Mouse (Mus musculus) heart, embryonic 13.5 days (tissue): Measurements from ENCODE around the gene Rtl1. TPM values are rescaled to one million over a fixed set of nuclear protein-coding genes. Genes with fewer than 3 reads are reported as not detected.
A peak's percentile ranks its signal among the peaks of the same experiment; 100 is the strongest.

Experiments
- ATAC-seq: fragments of 200-750 bp; cut with Nextera tagmentation; 2 replicates; pipeline ENCODE4 v1.8.0; 2017; ENCODE audit warnings: moderate TSS enrichment; ENCODE audit not compliant: insufficient number of reproducible peaks, low FRiP score, low TSS enrichment; ENCODE audit errors: extremely low read depth
- H3K27ac ChIP-seq: fragments of 300-500 bp; sonication (generic); replicated peaks from 2 replicates; pipeline ENCODE4 v1.5.1; 2015; ENCODE audit warnings: moderate library complexity, mild to moderate bottlenecking, inconsistent platforms
- H3K27me3 ChIP-seq: fragments of 300-500 bp; sonication (generic); replicated peaks from 2 replicates; pipeline ENCODE4 v1.6.1; 2015; ENCODE audit warnings: mild to moderate bottlenecking, inconsistent platforms
- H3K36me3 ChIP-seq: fragments of 300-500 bp; sonication (generic); 2 replicates; pipeline ENCODE4 v1.6.1; 2015; ENCODE audit warnings: mild to moderate bottlenecking, inconsistent platforms
- H3K4me1 ChIP-seq: fragments of 300-500 bp; sonication (generic); 2 replicates; pipeline ENCODE4 v1.6.1; 2015; ENCODE audit warnings: inconsistent platforms
- H3K4me2 ChIP-seq: fragments of 300-500 bp; sonication (generic); 2 replicates; pipeline ENCODE4 v1.6.1; 2015; ENCODE audit warnings: inconsistent platforms, mild to moderate bottlenecking, moderate library complexity
- H3K4me3 ChIP-seq: fragments of 300-500 bp; sonication (generic); 2 replicates; pipeline ENCODE4 v1.5.1; 2015; ENCODE audit warnings: moderate library complexity, mild to moderate bottlenecking, inconsistent platforms
- H3K9ac ChIP-seq: fragments of 300-500 bp; sonication (generic); 2 replicates; pipeline ENCODE4 v1.6.1; 2015; ENCODE audit warnings: inconsistent platforms, mild to moderate bottlenecking, moderate library complexity
- H3K9me3 ChIP-seq: fragments of 300-500 bp; sonication (generic); 2 replicates; pipeline ENCODE4 v1.6.1; 2016; ENCODE audit warnings: inconsistent platforms
- WGBS: fragments of 180-500 bp; shearing (Covaris S2); methylation state at CpG from one replicate; pipeline ENCODE4 v1.1.7; 2015; ENCODE audit warnings: mixed read lengths; 5-methylcytosine and 5-hydroxymethylcytosine counted together
- polyA plus RNA-seq: library from polyadenylated mRNA; unstranded; fragments of >200 nt; fragmentation: Nextera tagmentation; extraction: Ambion mirVana; gene quantifications from 2 replicates; pipeline ENCODE4 v1.2.1, GENCODE M21; 2015

Gene Rtl1
- polyA plus RNA-seq, 1 experiment from 2014 or later: 0.52 TPM

DNA sequence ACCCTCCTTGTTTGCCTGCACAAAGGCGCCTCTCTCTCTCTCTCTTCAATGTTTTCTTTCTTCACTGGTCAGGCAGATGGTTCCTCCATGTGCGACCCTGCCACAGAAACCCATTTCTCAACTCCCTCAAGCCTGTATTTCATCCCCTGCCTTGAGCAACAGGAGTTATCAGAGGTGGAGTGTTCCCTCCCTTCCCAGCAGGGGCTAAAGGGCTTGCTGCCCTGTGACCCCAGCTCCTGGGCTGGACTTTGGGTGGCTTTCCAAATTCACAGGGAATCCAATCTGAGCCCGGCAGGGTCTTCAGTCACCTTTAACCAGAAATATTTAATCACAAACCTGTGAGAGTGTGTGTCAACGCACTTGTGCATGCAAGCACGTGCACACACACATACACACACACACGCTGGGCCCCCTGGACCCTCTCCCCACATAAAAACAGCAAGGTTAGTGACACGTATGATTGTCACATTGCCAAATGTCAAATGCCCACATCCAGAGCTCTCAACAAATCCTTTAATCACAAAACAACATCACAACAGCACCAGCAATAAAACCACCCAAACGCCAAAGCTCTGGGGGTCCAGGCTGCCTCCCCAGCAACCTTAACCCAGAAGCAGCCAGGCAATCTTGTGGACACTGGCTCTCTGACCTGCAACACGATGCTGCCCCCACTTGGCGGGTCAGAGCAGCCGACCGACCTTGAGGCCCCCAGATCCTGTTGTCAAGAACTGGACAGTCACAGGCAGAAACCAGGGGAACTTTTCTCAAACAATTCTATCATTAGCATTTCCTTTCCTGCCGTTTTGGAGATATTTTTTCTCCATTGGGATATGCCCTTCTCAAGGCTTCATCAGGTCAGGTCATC lies 8.7 kb upstream of the Rtl1 start:
- Histone ChIP-seq H3K36me3 (peaks cover 82% of the 10 kb centered on the region), H3K27me3 (peaks cover 19% of the 10 kb centered on the region), H3K4me3 (no peak overlapping the region), H3K9ac (no peak overlapping the region), H3K27ac (no peak overlapping the region), H3K4me2 (no peak overlapping the region), H3K4me1 (peaks cover 3% of the 10 kb centered on the region; the same call in 1 of the 2 replicates), H3K9me3 (peaks cover 7% of the 10 kb centered on the region; the same call in 1 of the 2 replicates)
- 49% methylated on average over 13 of the region's 13 CpGs for WGBS
- no peak for ATAC-seq

DNA sequence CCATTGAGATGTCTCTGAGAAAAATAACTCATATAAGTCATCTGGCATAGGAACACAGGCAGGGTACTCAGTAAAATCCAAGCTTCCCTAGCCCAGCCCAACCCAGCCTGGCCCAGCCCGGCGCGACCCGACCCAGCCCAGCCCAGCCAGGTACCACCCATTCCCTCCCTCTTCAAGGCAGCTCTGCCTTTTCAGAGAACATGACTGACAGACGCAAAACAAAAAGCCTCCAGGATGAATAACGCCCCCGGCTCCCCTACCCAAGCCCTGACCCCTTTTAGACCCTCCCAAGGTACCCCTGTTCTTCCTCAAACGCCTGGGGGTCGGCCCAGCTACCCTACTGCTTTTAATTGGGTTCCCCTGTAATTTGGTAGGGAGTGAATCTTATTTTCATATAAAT lies 7.8 kb upstream of the Rtl1 start:
- H3K4me2 ChIP-seq: no peak overlapping the region
- no peak overlapping the region for H3K27ac ChIP-seq
- peaks cover 7% of the 10 kb centered on the region; the same call in 1 of the 2 replicates for H3K9me3 ChIP-seq
- no peak for ATAC-seq
- H3K36me3 ChIP-seq: peaks cover 91% of the 10 kb centered on the region
- H3K4me3 ChIP-seq: no peak overlapping the region
- H3K4me1 ChIP-seq: peaks cover 3% of the 10 kb centered on the region; the same call in 1 of the 2 replicates
- H3K27me3 ChIP-seq: peaks cover 12% of the 10 kb centered on the region
- no peak overlapping the region for H3K9ac ChIP-seq
- 49% methylated on average over 9 of the region's 9 CpGs for WGBS

DNA sequence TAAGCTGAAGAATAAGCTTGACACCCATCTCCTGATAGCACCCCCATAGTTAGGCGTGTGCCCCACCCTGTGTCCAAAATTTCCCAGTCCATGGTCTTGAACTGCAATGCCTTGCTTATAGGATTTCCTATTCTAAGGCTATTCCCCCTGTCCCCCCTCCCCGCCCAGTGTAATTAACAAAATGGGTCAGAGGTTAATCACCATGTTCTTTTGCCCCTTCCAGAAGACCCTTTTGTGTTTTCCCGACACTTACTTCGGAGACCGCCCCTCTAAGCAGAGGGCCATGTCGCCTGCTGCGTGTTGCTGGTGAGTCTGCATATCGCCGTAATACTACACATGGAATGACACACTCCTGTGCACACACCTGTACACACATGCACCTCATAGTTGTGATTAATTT lies 7.1 kb upstream of the Rtl1 start:
- Histone ChIP-seq H3K27ac (no peak overlapping the region), H3K9me3 (peaks cover 6% of the 10 kb centered on the region; the same call in 1 of the 2 replicates), H3K4me1 (peaks cover 3% of the 10 kb centered on the region; the same call in 1 of the 2 replicates), H3K9ac (no peak overlapping the region), H3K36me3 (peaks cover 94% of the 10 kb centered on the region), H3K4me2 (no peak overlapping the region), H3K4me3 (no peak overlapping the region), H3K27me3 (peaks cover 6% of the 10 kb centered on the region)
- WGBS: 84% methylated on average over 9 of the region's 9 CpGs
- no peak for ATAC-seq

DNA sequence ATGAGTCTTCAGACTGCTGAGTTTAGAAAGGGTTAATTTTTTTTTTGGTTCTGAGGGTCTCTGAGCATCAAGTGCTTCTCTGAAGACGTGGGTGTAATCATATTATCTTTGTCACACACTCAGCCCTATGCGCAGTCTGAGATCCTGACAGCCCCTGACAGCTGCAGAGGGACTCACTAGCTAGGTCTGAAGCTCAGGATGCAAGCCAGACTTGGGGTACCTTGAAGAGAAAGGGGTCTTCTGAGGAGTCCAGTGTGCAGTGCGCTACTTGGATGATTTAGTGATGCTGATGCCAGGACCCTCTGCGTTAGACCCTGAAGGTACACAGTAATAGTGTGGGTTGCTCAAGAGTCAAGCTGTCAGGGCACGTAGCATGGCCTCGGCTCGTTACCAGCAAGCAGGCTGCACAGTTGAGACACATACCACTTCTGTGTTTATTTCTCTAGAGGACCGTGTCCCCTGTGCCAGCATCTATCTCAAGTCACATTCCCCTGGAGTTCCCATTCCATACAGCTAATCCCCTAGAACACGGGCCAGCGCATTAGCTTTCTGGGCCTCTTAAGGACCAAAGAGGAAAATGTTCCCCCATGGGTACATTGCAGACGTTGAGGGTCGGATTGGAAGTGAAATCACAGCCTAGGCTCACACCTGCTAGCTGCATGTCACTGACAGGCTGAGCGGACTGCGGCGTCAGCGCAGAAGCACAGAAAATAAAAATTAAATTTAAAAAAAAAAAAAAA lies 5.0 kb upstream of the Rtl1 start:
- no peak for ATAC-seq
- H3K36me3 ChIP-seq: peaks cover 90% of the 10 kb centered on the region

DNA sequence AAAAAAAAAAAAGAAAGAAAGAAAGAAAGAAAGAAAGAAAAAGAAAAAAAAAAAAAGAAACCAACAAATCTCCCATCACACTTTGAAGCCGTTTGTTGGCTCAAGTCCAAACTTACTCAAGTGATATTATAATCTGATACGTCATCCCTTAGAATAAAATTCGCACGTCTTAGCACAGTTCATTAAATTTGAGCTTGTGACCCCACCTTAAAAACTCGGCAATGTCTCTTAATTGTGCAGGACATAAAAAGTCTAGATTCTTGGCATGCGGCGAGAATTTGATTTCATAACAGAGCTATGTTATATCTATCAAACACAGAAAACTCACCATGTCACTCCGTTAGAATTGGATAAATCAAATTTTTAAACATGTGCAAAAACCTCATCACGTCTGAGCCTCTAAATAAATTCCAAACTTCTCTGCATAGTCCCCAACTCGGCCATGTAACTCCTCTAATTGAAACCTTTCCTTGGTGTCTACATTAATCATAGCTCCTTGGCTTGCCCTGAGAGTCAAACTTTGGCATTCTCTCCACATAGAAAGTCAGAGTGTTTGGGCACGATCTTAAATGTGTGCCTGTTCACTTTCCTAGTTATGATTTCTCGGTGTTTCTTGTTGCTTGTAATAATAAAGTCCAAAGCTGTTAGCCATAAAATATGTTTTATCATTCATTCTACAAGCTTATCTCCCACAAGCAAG lies 1.4 kb downstream of the Rtl1 start:
- Histone ChIP-seq H3K4me3 (no peak overlapping the region), H3K36me3 (peaks cover 41% of the 10 kb centered on the region), H3K9me3 (no peaks in the 10 kb centered on the region), H3K9ac (no peak overlapping the region), H3K4me1 (peaks cover 27% of the 10 kb centered on the region), H3K4me2 (no peak overlapping the region), H3K27me3 (no peaks in the 10 kb centered on the region), H3K27ac (no peak overlapping the region)
- ATAC-seq: no peak
- WGBS: 62% methylated on average over 12 of the region's 12 CpGs

More for the DNA sequence above, 5.0 kb upstream of the Rtl1 start:
- 71% methylated on average over 16 of the region's 16 CpGs for WGBS
- Histone ChIP-seq H3K4me2 (no peak overlapping the region), H3K27ac (no peak overlapping the region), H3K9ac (no peak overlapping the region), H3K27me3 (no peaks in the 10 kb centered on the region), H3K9me3 (no peaks in the 10 kb centered on the region), H3K4me1 (peaks cover 3% of the 10 kb centered on the region; the same call in 1 of the 2 replicates), H3K4me3 (no peak overlapping the region)

DNA sequence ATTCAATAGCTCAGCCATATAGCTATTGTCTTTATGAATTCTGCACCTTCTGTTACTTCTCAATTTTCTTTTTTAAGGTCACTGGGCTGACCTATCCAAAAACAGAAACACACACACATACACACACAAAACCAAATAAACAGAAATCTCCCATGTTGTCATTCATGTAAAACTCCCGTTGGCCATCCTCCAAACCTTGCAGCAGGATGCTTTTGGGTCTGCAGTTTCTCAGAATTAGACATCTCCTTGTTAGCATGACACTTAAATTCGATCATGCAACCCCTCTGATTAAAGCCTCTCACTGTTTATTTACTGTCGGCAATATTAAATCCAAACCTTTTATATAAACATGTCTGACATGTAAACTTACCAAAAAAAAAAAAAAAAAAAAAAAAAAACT lies 3.4 kb downstream of the Rtl1 start:
- Histone ChIP-seq H3K4me1 (peaks cover 27% of the 10 kb centered on the region), H3K36me3 (peaks cover 43% of the 10 kb centered on the region), H3K9ac (no peak overlapping the region), H3K27ac (peak overlapping the region; percentile 61; the same call in 1 of the 2 replicates), H3K27me3 (no peaks in the 10 kb centered on the region), H3K4me2 (0 out of 2 replicates have a peak overlapping the region, but pooled peaks have one; percentile 1), H3K9me3 (no peaks in the 10 kb centered on the region), H3K4me3 (no peak overlapping the region)
- WGBS: 42% methylated on average over 3 of the region's 3 CpGs
- ATAC-seq: no peak

DNA sequence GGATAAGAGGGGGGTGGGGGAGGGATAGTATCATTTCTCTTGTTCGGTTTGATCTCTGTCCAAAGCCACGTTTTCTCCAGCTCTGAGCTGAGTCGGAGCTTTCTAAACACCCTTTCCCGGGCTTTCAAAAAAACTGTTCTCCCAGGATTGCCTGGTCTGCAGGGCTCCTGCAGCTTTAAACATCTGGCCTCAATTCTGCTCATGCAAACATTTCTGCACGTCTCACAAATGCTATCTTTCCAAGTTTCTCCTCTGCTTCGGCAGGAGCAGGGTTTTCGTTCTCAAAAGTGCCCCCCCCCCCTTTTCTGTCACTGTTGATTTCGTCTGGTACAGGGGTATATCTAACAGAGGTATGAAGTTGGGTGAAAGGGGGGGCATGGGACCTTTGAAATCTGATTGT lies 3.9 kb downstream of the Rtl1 start:
- 38% methylated on average over 8 of the region's 8 CpGs for WGBS
- no peaks in the 10 kb centered on the region for H3K27me3 ChIP-seq
- peak overlapping the region; percentile 61 for H3K27ac ChIP-seq
- H3K4me1 ChIP-seq: peaks cover 27% of the 10 kb centered on the region
- ATAC-seq: no peak
- H3K9me3 ChIP-seq: no peaks in the 10 kb centered on the region
- 0 out of 2 replicates have a peak overlapping the region, but pooled peaks have one; percentile 1 for H3K4me2 ChIP-seq
- H3K9ac ChIP-seq: no peak overlapping the region
- H3K36me3 ChIP-seq: peaks cover 44% of the 10 kb centered on the region
- no peak overlapping the region for H3K4me3 ChIP-seq

DNA sequence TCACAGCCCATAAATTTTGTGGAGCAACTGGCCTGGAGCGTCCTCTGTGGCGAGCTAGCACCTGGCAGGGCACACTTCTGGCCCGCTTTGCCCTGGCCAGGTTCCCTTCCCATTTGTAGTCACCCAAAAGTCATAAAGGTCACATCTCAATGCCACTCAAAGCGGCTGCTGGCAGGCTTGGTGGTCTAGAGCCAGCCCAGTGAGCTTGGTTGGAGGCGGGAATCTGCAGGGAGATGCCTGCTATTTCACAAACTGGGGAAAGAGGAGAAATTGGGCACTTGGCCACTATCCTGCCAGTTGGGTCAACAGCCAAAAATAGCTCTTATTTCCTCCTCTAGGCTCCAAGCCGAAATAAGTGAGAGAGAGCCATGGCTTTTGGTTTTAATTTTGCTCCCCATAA lies 4.4 kb downstream of the Rtl1 start:
- peak overlapping the region; percentile 61 for H3K27ac ChIP-seq
- no peak overlapping the region for H3K4me3 ChIP-seq
- WGBS: 61% methylated on average over 6 of the region's 6 CpGs
- H3K4me2 ChIP-seq: 0 out of 2 replicates have a peak overlapping the region, but pooled peaks have one; percentile 1
- no peaks in the 10 kb centered on the region for H3K9me3 ChIP-seq
- peaks cover 27% of the 10 kb centered on the region for H3K4me1 ChIP-seq
- no peak overlapping the region for H3K9ac ChIP-seq
- no peak; the same call in 1 of the 2 replicates for ATAC-seq
- H3K36me3 ChIP-seq: peaks cover 39% of the 10 kb centered on the region
- no peaks in the 10 kb centered on the region for H3K27me3 ChIP-seq

DNA sequence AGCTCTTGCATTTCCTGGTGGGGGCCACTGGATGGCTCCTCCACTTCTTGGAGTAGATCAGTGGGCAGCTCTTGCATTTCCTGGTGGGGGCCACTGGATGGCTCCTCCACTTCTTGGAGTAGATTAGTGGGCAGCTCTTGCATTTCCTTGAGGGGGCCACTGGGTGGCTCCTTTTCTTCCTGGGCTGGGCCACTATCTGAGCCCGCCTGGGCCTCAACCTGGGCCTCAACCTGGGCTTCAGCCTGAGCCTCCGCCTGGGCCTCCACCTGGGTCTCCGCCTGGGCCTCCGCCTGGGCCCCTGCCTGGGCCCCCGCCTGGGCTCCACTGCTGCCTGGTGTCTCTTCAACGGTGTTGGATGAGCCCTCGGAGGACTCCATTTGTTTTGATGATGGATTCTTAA lies 5.2 kb downstream of the Rtl1 start:
- no peaks in the 10 kb centered on the region for H3K9me3 ChIP-seq
- WGBS: 86% methylated on average over 7 of the region's 7 CpGs
- ATAC-seq: no peak
- H3K9ac ChIP-seq: no peak overlapping the region
- no peaks in the 10 kb centered on the region for H3K27me3 ChIP-seq
- H3K4me3 ChIP-seq: no peak overlapping the region
- 0 out of 2 replicates have a peak overlapping the region, but pooled peaks have one; percentile 61 for H3K27ac ChIP-seq
- H3K4me1 ChIP-seq: peaks cover 27% of the 10 kb centered on the region
- H3K36me3 ChIP-seq: peaks cover 41% of the 10 kb centered on the region
- H3K4me2 ChIP-seq: no peak overlapping the region

DNA sequence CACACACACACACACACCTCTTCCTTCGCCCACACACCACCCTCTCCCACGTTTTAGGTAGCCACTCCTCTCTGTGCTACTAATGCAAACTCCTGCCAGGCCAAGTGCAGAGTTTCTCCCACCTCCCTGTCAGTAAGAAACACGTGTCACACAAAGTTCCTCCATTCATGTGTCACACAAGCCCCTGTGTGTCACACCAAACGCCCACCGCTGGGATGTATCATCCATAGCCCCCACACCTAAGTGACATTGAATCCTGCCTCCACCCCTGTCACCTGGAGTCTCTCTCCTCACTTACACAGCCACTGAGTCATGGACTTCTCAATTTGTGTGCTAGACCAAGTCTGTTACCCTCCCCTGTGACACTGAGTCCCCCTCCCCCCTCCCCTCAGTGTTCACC lies 17.9 kb downstream of the Rtl1 start:
- H3K4me1 ChIP-seq: no peaks in the 10 kb centered on the region
- H3K4me2 ChIP-seq: no peak overlapping the region
- no peaks in the 10 kb centered on the region for H3K9me3 ChIP-seq
- no peak overlapping the region for H3K27ac ChIP-seq
- ATAC-seq: no peak
- WGBS: 53% methylated on average over 5 of the region's 5 CpGs
- no peak overlapping the region for H3K4me3 ChIP-seq
- H3K9ac ChIP-seq: no peak overlapping the region
- H3K36me3 ChIP-seq: peaks cover 35% of the 10 kb centered on the region
- H3K27me3 ChIP-seq: no peaks in the 10 kb centered on the region

DNA sequence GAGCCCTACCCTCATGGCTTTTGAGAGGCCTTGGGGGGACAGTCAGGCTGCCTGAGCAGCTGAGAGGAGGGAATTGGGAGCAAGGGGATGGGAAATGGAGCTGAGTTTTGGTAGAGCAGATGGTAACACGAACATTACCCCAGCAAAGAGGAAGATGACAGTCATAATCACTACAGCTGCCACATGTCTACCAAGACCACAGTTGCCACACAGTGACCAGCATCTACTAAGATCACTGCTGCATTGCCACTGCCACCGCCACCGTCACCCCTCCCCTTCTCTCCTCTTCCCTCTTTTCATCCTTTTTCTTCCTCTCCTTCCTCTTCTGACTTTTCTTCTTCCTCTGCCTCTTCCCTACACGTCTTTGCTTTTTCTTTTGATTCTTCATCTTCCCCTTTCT lies 27.9 kb downstream of the Rtl1 start:
- ATAC-seq: no peak
- no peaks in the 10 kb centered on the region for H3K27me3 ChIP-seq
- WGBS: 69% methylated on average over 4 of the region's 4 CpGs
- H3K9me3 ChIP-seq: no peaks in the 10 kb centered on the region
- H3K4me2 ChIP-seq: no peak overlapping the region
- H3K4me1 ChIP-seq: no peaks in the 10 kb centered on the region
- H3K36me3 ChIP-seq: peaks cover 93% of the 10 kb centered on the region
- H3K4me3 ChIP-seq: no peak overlapping the region
- no peak overlapping the region for H3K27ac ChIP-seq
- H3K9ac ChIP-seq: no peak overlapping the region
